Mouse (Mus musculus) midbrain, postnatal 0 days (tissue): ENCODE measurements around the gene Olfr1113. TPM values are rescaled to one million over a fixed set of nuclear protein-coding genes. Genes with fewer than 3 reads are reported as not detected.
"Not testable (repeated sequence)": the region's sequence is repeated elsewhere in the genome, so short reads cannot be mapped to it uniquely, and the experiment has no call there.

ENCODE experiments used
- ATAC-seq: fragments of 200-750 bp; cut with Nextera tagmentation; 2 replicates; pipeline ENCODE4 v1.8.0; 2017; ENCODE audit warnings: moderate number of reproducible peaks, mild to moderate bottlenecking, moderate TSS enrichment, moderate library complexity; ENCODE audit not compliant: low FRiP score
- DNase-seq: peaks from one replicate; pipeline ENCODE4 v3.0.0-alpha.2; 2015; ENCODE audit warnings: low spot score
- H3K27ac ChIP-seq: fragments of 300-500 bp; sonication (generic); 2 replicates; pipeline ENCODE4 v1.5.1; 2014; ENCODE audit warnings: low read depth, mild to moderate bottlenecking, low read length, mixed read lengths
- H3K27me3 ChIP-seq: fragments of 300-500 bp; sonication (generic); 2 replicates; pipeline ENCODE4 v1.6.1; 2014; ENCODE audit warnings: low read length, control low read depth, mixed read lengths; ENCODE audit not compliant: insufficient read depth
- H3K36me3 ChIP-seq: fragments of 300-500 bp; sonication (generic); 2 replicates; pipeline ENCODE4 v1.6.1; 2014; ENCODE audit warnings: low read length, control low read depth, mixed read lengths; ENCODE audit not compliant: insufficient read depth
- H3K4me1 ChIP-seq: fragments of 300-500 bp; sonication (generic); 2 replicates; pipeline ENCODE4 v1.6.1; 2014; ENCODE audit warnings: mild to moderate bottlenecking, control low read depth, antibody characterized with exemption, low read length, mixed read lengths; ENCODE audit not compliant: insufficient read depth
- H3K4me2 ChIP-seq: fragments of 300-500 bp; sonication (generic); 2 replicates; pipeline ENCODE4 v1.6.1; 2014; ENCODE audit warnings: low read depth, mild to moderate bottlenecking, low read length, mixed read lengths; ENCODE audit not compliant: poor library complexity, severe bottlenecking
- H3K4me3 ChIP-seq: fragments of 300-500 bp; sonication (generic); 2 replicates; pipeline ENCODE4 v1.5.1; 2014; ENCODE audit warnings: low read depth, mild to moderate bottlenecking, low read length, moderate library complexity
- H3K9ac ChIP-seq: fragments of 300-500 bp; sonication (generic); replicated peaks from 2 replicates; pipeline ENCODE4 v1.6.1; 2014; ENCODE audit warnings: mild to moderate bottlenecking, low read length, moderate library complexity, mixed read lengths; ENCODE audit not compliant: poor library complexity, severe bottlenecking
- H3K9me3 ChIP-seq: fragments of 300-500 bp; sonication (generic); 2 replicates; pipeline ENCODE4 v1.6.1; 2016; ENCODE audit warnings: low read length, control low read depth
- CTCF ChIP-seq: IDR thresholded peaks from 2 replicates; pipeline ENCODE4 v1.5.1; 2016; ENCODE audit warnings: antibody characterized with exemption, mild to moderate bottlenecking
- WGBS: fragments of 180-500 bp; shearing (Covaris S2); extraction: QIAGEN DNeasy Blood & Tissue Kit; methylation state at CpG from one replicate; pipeline ENCODE4 v1.1.7; 2014; 5-methylcytosine and 5-hydroxymethylcytosine counted together
- microRNA-seq: library from miRNA; unstranded; fragments of <30 nt; microRNA quantifications from one replicate; pipeline ENCODE4, GENCODE M21; 2016; ENCODE audit warnings: borderline number of aligned reads
- polyA plus RNA-seq: library from polyadenylated mRNA; unstranded; fragments of >200 nt; fragmentation: Nextera tagmentation; extraction: Ambion mirVana; gene quantifications from 2 replicates; pipeline ENCODE4 v1.2.1, GENCODE M21; 2015
- total RNA-seq: library from RNA; depleted of rRNA; stranded (reverse); fragments of >200 nt; gene quantifications from 2 replicates; pipeline ENCODE4 v1.2.3, GENCODE M21; 2014; rRNA removed

Olfr1113 gene
- total RNA-seq (not detected in 2 replicates), polyA plus RNA-seq (not detected in 2 replicates)

DNA sequence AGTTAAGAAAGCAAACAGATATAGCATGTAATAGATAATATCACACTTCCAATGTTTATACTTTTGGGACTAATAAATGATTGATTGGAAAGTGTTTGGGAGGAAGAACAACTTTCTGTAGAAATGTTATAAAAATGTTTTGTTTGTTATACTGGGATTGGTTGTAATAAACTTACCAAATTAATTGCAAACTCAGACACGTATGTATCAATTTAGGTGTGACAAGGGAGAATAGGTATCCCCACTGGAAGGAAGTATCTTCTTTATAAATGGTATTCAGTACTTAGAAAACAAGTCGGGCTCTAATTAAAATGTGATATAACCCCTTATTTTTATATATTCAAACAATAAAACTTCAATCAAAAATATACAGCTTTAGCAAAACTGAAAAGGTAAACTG, at the start of gene Olfr1113:
Olfr1113 (plus strand) TSS at position 301 of the 400 bp plus-strand sequence.
- DNase-seq (no peak), ATAC-seq (no peak)
- 93% methylated on average over 2 of the region's 2 CpGs for WGBS
- no peak for TF ChIP-seq CTCF
- Histone ChIP-seq H3K27me3 (no peaks in the 10 kb centered on the region), H3K9me3 (no peaks in the 10 kb centered on the region), H3K27ac (no peak within 1 kb of the TSS), H3K4me1 (no peaks in the 10 kb centered on the region), H3K4me3 (no peak within 1 kb of the TSS), H3K4me2 (no peak within 1 kb of the TSS), H3K36me3 (no peaks in the 10 kb centered on the region), H3K9ac (no peak within 1 kb of the TSS)

DNA sequence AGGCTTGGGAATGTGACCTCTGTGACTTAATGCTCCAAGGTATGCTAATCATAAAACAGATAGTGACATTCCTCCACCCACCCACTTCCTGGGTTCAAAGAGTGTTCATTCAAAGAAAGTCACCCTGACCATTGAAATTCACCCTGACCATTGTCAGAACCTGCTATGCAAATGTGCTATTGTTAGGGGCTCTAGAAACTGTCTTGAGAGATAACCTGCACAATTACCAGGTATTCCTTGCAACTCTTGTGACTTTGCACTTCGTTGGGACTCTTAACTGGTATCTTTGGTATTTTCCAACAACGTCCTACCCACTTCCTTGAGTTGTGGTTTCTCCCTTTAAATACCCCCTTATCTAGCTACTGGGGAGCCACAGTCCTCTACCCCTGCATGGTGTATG, 41.0 kb upstream of the Olfr1113 start:
- not testable (repeated sequence) for H3K36me3 ChIP-seq, H3K4me2 ChIP-seq, H3K9me3 ChIP-seq, ATAC-seq, DNase-seq, H3K9ac ChIP-seq, H3K4me3 ChIP-seq, H3K4me1 ChIP-seq, H3K27me3 ChIP-seq, H3K27ac ChIP-seq
- WGBS, result 75% methylated on average over 2 of the region's 2 CpGs

DNA sequence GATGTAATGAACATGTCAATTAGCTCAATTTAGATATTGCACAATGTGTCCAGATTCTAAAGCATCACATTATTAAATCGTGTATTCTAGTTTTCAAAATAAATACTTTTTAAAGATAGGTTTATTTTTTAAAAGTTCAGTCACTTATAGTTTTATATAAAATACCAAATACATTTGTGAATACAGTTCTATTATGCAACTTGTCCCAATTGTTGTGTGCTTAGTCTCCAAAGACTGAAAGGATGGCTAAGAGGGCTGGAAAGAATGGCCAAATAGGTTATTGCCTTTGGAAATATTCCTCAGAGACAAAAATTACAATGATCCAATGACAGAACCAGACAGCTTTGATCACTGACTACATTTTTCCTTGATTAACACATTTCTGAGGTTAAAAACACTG, 21.3 kb upstream of the Olfr1113 start, which contains the start of gene Olfr1112:
Olfr1112 (plus strand) TSS at position 301 of the 400 bp plus-strand sequence.
- Histone ChIP-seq H3K36me3 (no peaks in the 10 kb centered on the region), H3K9ac (no peak within 1 kb of the TSS), H3K27ac (no peak within 1 kb of the TSS), H3K4me2 (no peak within 1 kb of the TSS), H3K9me3 (no peaks in the 10 kb centered on the region), H3K4me3 (no peak within 1 kb of the TSS), H3K4me1 (no peaks in the 10 kb centered on the region), H3K27me3 (no peaks in the 10 kb centered on the region)
- ATAC-seq (no peak), DNase-seq (no peak)
- TF ChIP-seq CTCF, result no peak
- 88% methylated on average over 1 of the region's 1 CpGs for WGBS

DNA sequence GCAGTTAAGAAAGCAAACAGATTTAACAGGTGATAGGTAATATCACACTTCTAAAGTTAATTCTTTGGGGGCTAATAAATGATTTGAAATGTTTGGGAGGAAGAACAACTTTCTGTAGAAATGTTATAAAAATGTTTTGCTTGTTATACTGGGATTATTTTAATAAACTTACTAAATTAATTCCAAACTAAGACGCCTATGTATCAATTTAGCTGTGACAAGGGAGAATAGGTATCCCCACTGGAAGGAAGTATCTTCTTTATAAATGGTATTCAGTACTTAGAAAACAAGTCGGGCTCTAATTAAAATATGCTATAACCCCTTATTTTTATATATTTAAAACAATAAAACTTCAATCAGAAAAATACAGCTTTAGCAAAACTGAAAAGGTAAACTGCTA, 38.9 kb downstream of the Olfr1113 start, which contains the start of gene Olfr1115:
Olfr1115 (plus strand) TSS at position 301 of the 400 bp plus-strand sequence.
- H3K9me3 ChIP-seq, result no peaks in the 10 kb centered on the region
- no peaks in the 10 kb centered on the region for H3K27me3 ChIP-seq
- no peak within 1 kb of the TSS for H3K4me2 ChIP-seq
- TF ChIP-seq CTCF, result no peak
- DNase-seq (no peak), ATAC-seq (no peak)
- WGBS, result 87% methylated on average over 2 of the region's 2 CpGs
- H3K27ac ChIP-seq, result no peak within 1 kb of the TSS
- no peaks in the 10 kb centered on the region for H3K36me3 ChIP-seq
- H3K4me3 ChIP-seq, result no peak within 1 kb of the TSS
- H3K9ac ChIP-seq, result no peak within 1 kb of the TSS
- no peaks in the 10 kb centered on the region for H3K4me1 ChIP-seq

Small RNAs within 50 kb of the gene (microRNA-seq; reads per million reads assigned to microRNA genes)
- gene Gm27438, result not detected

Other genes with a start within 250 kb of the Olfr1113 start
- gene Olfr1099, start 248.3 kb upstream of the Olfr1113 start, total RNA-seq, result not detected in 2 replicates
- not detected in 2 replicates for gene Olfr1099, start 248.3 kb upstream of the Olfr1113 start, polyA plus RNA-seq
- gene Olfr1100, start 229.0 kb upstream of the Olfr1113 start, total RNA-seq, result not detected in 2 replicates
- gene Olfr1100, start 229.0 kb upstream of the Olfr1113 start, polyA plus RNA-seq, result not detected in 2 replicates
- gene Olfr1101, start 217.7 kb upstream of the Olfr1113 start, total RNA-seq, result not detected in 2 replicates
- not detected in 2 replicates for gene Olfr1101, start 217.7 kb upstream of the Olfr1113 start, polyA plus RNA-seq
- not detected in 2 replicates for gene Olfr1102, start 210.6 kb upstream of the Olfr1113 start, total RNA-seq
- gene Olfr1102, start 210.6 kb upstream of the Olfr1113 start, polyA plus RNA-seq, result not detected in 2 replicates
- not detected in 2 replicates for gene Olfr1104, start 181.9 kb upstream of the Olfr1113 start, total RNA-seq
- gene Olfr1104, start 181.9 kb upstream of the Olfr1113 start, polyA plus RNA-seq, result not detected in 2 replicates
- gene Olfr1105, start 172.4 kb upstream of the Olfr1113 start, total RNA-seq, result not detected in 2 replicates
- not detected in 2 replicates for gene Olfr1105, start 172.4 kb upstream of the Olfr1113 start, polyA plus RNA-seq
- gene Olfr1106, start 156.7 kb upstream of the Olfr1113 start, total RNA-seq, result not detected in 2 replicates
- gene Olfr1106, start 156.7 kb upstream of the Olfr1113 start, polyA plus RNA-seq, result not detected in 2 replicates
- not detected in 2 replicates for gene Olfr1107, start 133.2 kb upstream of the Olfr1113 start, total RNA-seq
- not detected in 2 replicates for gene Olfr1107, start 133.2 kb upstream of the Olfr1113 start, polyA plus RNA-seq
- not detected in 2 replicates for gene Olfr1109, start 113.0 kb upstream of the Olfr1113 start, total RNA-seq
- not detected in 2 replicates for gene Olfr1109, start 113.0 kb upstream of the Olfr1113 start, polyA plus RNA-seq
- gene Olfr259, start 94.4 kb upstream of the Olfr1113 start, total RNA-seq, result not detected in 2 replicates
- not detected in 2 replicates for gene Olfr259, start 94.4 kb upstream of the Olfr1113 start, polyA plus RNA-seq
- not detected in 2 replicates for gene Olfr1110, start 68.7 kb upstream of the Olfr1113 start, total RNA-seq
- gene Olfr1110, start 68.7 kb upstream of the Olfr1113 start, polyA plus RNA-seq, result not detected in 2 replicates
- not detected in 2 replicates for gene Olfr1111, start 56.3 kb upstream of the Olfr1113 start, total RNA-seq
- not detected in 2 replicates for gene Olfr1111, start 56.3 kb upstream of the Olfr1113 start, polyA plus RNA-seq
- not detected in 2 replicates for gene Olfr1112, start 21.2 kb upstream of the Olfr1113 start, total RNA-seq
- gene Olfr1112, start 21.2 kb upstream of the Olfr1113 start, polyA plus RNA-seq, result not detected in 2 replicates
- gene Olfr1115, start 39.0 kb downstream of the Olfr1113 start, total RNA-seq, result not detected in 2 replicates
- not detected in 2 replicates for gene Olfr1115, start 39.0 kb downstream of the Olfr1113 start, polyA plus RNA-seq
- not detected in 2 replicates for gene Olfr1116, start 58.6 kb downstream of the Olfr1113 start, total RNA-seq
- not detected in 2 replicates for gene Olfr1116, start 58.6 kb downstream of the Olfr1113 start, polyA plus RNA-seq
- not detected in 2 replicates for gene Olfr1118, start 98.6 kb downstream of the Olfr1113 start, total RNA-seq
- gene Olfr1118, start 98.6 kb downstream of the Olfr1113 start, polyA plus RNA-seq, result not detected in 2 replicates
- not detected in 2 replicates for gene Olfr1120, start 145.8 kb downstream of the Olfr1113 start, total RNA-seq
- gene Olfr1120, start 145.8 kb downstream of the Olfr1113 start, polyA plus RNA-seq, result not detected in 2 replicates
- not detected in 2 replicates for gene Olfr1121, start 160.9 kb downstream of the Olfr1113 start, total RNA-seq
- not detected in 2 replicates for gene Olfr1121, start 160.9 kb downstream of the Olfr1113 start, polyA plus RNA-seq
- not detected in 2 replicates for gene Olfr1122, start 176.9 kb downstream of the Olfr1113 start, total RNA-seq
- not detected in 2 replicates for gene Olfr1122, start 176.9 kb downstream of the Olfr1113 start, polyA plus RNA-seq
- gene Olfr1123, start 207.7 kb downstream of the Olfr1113 start, total RNA-seq, result not detected in 2 replicates
- gene Olfr1123, start 207.7 kb downstream of the Olfr1113 start, polyA plus RNA-seq, result not detected in 2 replicates
- not detected in 2 replicates for gene Olfr1124, start 221.3 kb downstream of the Olfr1113 start, total RNA-seq
- 0.10 TPM in 1 of 2 replicates, not detected in the other for gene Olfr1124, start 221.3 kb downstream of the Olfr1113 start, polyA plus RNA-seq
- gene Olfr1126, start 245.0 kb downstream of the Olfr1113 start, total RNA-seq, result not detected in 2 replicates
- not detected in 2 replicates for gene Olfr1126, start 245.0 kb downstream of the Olfr1113 start, polyA plus RNA-seq